In the genomic region with DNA sequence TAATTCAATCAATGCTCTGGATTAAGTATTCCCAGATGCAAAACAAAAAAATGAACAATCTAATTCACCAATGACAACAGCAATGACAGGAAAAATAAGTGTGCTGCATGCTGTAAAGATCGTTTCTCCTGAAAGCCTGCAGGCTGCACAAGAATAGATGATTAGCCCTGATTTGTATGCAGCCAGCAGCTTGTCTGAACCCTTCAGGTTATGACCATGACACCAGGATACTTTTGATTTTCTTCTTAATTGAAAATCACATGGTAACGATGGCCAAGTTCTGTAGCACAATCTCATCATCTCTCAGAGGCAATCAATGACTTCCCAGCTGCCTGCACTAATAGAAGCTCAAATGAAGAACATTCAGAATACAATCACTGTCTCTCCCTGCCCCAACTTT, we compare ENCODE assay signal across 14 mouse cellular contexts.
"Had no signal": no experiment of that assay in that cellular context is flagged by ENCODE, and none has a peak within 500 bp of the region (broad histone marks: within the 10 kb centered on the region; RNA-seq: fewer than 3 reads in every experiment).

No protein-coding gene starts in this region.

- H3K4me1 ChIP-seq: kidney, embryonic 15.5 days; limb, embryonic 13.5 days; liver, embryonic 15.5 days had no signal

- ATAC-seq: intestine, embryonic 16.5 days; lung, postnatal 0 days had no signal

- H3K27ac ChIP-seq: kidney, embryonic 15.5 days; limb, embryonic 13.5 days; liver, embryonic 15.5 days; stomach, postnatal 0 days had no signal

- DNase-seq: kidney, adult 2 months; kidney, postnatal 14 days; left cerebral cortex, postnatal 4 days; lung, adult 2 months; lung, postnatal 36 days; thymus, adult 18-20 months; thymus, postnatal 14 days had no signal

- H3K9me3 ChIP-seq: kidney, embryonic 15.5 days; limb, embryonic 13.5 days; liver, embryonic 15.5 days had no signal

- H3K36me3 ChIP-seq: kidney, embryonic 15.5 days; limb, embryonic 13.5 days; liver, embryonic 15.5 days had no signal

- H3K4me2 ChIP-seq: kidney, embryonic 15.5 days; limb, embryonic 13.5 days; liver, embryonic 11.5 days; liver, embryonic 15.5 days had no signal

- H3K9ac ChIP-seq: kidney, embryonic 15.5 days; limb, embryonic 13.5 days; liver, embryonic 15.5 days had no signal

- H3K27me3 ChIP-seq: kidney, embryonic 15.5 days; limb, embryonic 13.5 days; liver, embryonic 15.5 days had no signal

- H3K4me3 ChIP-seq: kidney, embryonic 15.5 days; limb, embryonic 13.5 days; liver, embryonic 15.5 days had no signal
